Mouse (Mus musculus): ENCODE results near the gene Hnf4a.

DNA sequence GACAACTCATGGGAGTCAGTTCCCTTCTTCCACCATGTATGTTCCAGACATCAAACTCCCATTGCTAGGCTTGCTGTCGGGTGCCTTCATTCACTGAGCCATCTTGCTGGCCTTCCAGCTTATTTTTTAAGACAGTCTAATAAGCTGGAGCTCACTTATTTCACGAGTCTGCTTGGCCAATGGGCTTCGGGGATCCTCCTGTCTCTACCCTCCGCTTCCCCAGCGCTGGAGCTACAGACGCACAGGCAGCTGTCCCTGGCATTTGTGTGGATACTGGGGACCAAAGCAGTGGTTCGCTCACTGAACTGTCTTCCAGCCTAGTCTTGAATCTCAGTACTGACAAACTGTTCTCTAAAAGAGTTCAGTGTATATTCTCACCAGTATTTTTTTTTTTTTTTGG, 99.6 kb downstream of the Hnf4a start:
- TF ChIP-seq CTCF (IDR thresholded peaks at IDR 0.05; ENCODE audit: borderline replicate concordance, insufficient read depth, low read length) = no peak
- no peak for TF ChIP-seq POLR2A (IDR thresholded peaks at IDR 0.05; ENCODE audit: low read depth, low read length)
